Mouse (Mus musculus) adrenal gland, postnatal 14 days (tissue): Measurements from ENCODE around the gene Arhgef15. TPM values are rescaled to one million over a fixed set of nuclear protein-coding genes. Genes with fewer than 3 reads are reported as not detected.
"Not testable (repeated sequence)": the region's sequence is repeated elsewhere in the genome, so short reads cannot be mapped to it uniquely, and the experiment has no call there.

Experiments used
- DNase-seq: peaks from one replicate; pipeline ENCODE4 v3.0.0; 2021; ENCODE audit warnings: mixed read lengths
- total RNA-seq: library from RNA; stranded (reverse); gene quantifications from 2 replicates; pipeline ENCODE4 v1.2.3, GENCODE M21; 2021

Arhgef15 gene
- total RNA-seq, 1 experiment from 2014 or later: 28.7 TPM

- DNase-seq: peak; percentile 77
These were observed 8.6 kb upstream of the Arhgef15 start for GRCm38 (mm10) chr11:68965845-68966244.

GRCm38 (mm10) chr11:68965050-68965449 lies 7.8 kb upstream of the Arhgef15 start:
- DNase-seq: no peak

GRCm38 (mm10) chr11:68963405-68963804 lies 6.1 kb upstream of the Arhgef15 start:
- no peak for DNase-seq

DNA sequence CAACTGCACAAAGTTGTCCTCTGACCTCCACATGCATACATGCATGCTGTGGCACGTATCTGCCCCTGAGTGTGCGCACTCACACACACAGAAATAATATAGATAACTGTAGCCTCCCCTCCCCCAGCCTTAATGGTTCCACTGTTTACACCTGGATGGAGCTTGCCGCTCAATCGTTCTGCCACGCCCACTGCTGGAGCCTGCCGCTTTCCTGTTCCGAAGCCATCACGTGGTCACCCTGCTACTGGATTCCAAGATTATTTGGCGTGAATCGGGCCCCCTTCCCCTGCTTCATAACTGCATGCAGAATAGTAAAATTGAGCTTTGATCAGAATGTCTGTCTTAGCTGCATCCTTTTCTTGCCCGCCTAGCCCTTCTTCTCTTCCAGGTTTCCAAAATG lies 4.9 kb upstream of the Arhgef15 start:
- not testable (repeated sequence) for DNase-seq

DNA sequence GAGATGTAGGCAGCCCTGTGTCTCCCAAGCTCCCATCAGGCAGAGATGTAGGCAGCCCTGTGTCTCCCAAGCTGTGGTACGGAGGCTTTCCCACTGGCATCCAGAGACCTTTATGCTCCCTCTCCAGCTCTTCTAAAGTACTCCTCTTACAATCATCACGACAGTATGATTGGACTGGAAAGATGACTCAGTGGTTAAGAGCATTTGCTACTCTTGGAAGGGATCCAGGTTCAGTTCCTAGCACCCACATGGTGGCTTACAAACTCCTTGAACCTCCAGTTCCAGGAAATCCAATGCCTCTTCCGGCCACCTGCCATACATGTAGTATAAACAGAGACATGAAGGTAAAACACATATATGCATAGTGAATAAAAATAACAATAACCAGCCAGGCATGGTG lies 4.3 kb upstream of the Arhgef15 start:
- DNase-seq: no peak

DNA sequence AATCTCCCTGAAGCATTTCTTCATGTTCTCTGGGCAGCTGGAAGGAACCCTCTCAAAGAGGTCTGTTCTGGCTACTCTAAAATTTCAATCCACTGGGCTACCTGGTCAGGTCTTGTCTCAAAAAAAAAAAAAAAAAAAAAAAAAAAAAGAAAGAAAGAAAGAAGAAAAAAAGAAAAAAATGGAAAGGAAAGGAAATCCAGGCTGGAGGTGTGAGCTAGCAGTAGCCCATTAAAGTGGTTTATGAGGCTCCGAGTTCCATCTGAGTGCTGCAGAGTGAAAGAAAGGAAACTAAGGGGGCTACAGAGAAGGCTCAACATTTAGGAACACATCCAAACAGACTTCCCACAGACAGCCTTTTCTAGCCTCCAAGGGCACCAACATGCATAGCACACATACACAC lies 691 bp upstream of the Arhgef15 start:
- DNase-seq: no peak

GRCm38 (mm10) chr11:68956697-68957096 lies 583 bp downstream of the Arhgef15 start:
- DNase-seq: peak; percentile 40

DNA sequence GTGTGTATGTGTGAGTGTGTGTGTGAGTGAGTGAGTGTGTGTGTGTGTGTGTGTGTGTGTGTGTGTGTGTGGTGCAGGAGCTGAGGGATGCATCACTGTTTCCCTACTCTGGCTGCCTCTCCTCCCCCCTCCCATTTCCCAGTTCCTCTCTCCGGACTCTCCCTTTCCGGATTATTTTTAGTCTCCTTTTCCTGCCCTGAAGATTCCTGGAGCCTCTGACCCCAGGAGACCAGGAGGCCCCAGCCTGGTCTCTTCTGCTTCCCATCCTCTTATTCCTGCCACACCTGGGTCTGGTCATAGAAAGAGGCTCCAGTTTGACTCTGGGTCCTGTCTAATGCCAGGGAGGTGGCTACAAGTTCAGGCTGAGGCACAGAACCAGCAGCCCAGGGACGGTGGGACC lies 1.2 kb downstream of the Arhgef15 start:
- peak; percentile 43 for DNase-seq

GRCm38 (mm10) chr11:68955473-68955872 lies 1.8 kb downstream of the Arhgef15 start:
- no peak for DNase-seq

GRCm38 (mm10) chr11:68954408-68954807 lies 2.9 kb downstream of the Arhgef15 start:
- DNase-seq: no peak

DNA sequence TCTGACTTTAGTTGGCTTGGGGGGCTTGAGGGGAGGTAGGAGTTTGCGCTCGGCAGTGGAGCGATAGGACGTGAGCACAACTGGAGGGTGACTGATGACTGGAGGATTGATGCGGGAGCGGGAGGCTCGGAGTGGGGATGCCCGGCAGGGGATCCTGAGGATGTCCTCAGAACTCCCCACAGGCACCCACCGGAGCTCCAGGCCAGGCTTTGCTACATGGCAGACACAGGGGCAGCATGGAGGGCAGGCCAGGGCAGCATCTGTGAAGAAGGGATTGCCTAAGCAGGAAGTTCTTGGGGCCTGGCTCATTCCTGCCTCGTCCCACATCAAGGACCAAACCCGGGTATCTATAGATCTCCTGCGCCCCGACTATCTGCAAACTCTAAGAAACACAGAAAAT lies 3.4 kb downstream of the Arhgef15 start:
- DNase-seq: no peak

DNA sequence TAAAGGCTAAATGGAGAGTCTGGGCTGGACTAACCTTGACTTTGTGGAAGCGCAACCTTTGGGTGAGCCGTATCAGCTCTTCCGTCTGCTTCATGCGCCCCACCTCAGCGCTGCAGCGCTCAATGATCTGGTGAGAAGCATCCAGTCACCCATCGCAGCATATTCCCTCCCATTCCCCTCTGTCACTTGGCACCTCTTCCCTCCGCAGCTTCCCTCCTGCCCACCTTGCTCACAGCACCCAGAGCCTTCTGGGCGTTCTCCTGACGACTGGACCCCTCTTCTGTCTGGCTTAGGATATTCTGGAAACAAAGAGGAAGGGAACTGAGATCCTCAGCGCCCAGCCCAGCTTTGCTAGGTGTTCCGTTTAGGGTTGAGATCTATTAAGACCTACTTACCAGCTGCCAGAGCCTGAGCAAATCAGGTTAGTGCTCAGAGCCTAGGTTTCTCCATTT lies 9.7 kb downstream of the Arhgef15 start:
- no peak for DNase-seq

DNA sequence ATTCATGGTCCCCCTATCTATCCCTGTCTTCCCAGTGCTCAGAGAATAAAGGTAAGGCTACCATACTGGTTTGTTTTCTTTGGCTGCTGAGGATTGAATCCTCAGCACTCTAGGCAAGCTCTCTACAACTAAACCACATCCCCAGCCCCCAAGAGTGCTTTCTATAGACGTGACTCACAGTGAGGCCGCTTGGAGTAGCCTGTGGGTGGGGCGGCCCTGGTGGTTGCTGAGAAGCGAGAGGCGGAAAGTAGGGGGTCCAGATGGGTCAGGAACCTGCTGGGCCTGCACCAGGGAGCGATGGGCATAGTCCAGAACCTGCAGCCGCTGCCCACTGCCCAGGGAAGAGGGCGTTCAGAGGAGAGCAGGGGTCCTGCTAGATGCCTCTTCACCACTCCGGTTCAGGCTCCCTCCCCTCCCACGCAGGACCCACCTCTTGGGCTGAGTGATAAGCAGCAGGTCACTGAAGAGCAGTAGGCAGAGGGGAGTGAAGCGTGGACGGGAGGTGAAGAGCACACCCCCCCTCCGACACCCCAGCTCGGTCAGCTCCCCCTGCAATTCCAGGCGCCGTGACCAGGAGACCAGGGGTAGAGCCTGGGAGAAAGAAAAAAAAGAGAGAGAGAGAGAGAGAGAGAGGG lies 10.4 kb downstream of the Arhgef15 start:
- DNase-seq: no peak

GRCm38 (mm10) chr11:68946001-68946400 lies 11.3 kb downstream of the Arhgef15 start:
- DNase-seq: no peak

GRCm38 (mm10) chr11:68945245-68945644 lies 12.0 kb downstream of the Arhgef15 start:
- DNase-seq: peak; percentile 41

DNA sequence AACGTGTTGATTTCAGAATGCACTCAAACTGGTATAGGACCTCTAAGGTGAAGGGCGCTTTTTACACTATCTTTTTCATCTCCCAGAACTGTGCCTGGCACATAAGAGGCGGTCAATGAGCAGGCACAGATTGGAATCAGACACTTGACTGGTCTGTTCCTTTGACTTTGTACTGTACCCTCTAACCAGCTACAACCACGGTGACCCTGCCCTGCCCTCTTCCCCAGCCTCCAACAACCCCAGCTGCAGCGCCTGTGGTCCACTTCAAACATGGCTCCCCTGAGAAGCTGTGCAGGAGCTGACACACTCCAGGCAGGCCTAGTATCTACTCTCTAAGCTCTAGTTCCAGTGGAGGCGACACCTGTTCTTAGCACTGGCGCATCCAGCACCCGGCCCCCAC lies 14.5 kb downstream of the Arhgef15 start:
- DNase-seq: no peak

GRCm38 (mm10) chr11:68940516-68940915 lies 16.8 kb downstream of the Arhgef15 start:
- no peak for DNase-seq

DNA sequence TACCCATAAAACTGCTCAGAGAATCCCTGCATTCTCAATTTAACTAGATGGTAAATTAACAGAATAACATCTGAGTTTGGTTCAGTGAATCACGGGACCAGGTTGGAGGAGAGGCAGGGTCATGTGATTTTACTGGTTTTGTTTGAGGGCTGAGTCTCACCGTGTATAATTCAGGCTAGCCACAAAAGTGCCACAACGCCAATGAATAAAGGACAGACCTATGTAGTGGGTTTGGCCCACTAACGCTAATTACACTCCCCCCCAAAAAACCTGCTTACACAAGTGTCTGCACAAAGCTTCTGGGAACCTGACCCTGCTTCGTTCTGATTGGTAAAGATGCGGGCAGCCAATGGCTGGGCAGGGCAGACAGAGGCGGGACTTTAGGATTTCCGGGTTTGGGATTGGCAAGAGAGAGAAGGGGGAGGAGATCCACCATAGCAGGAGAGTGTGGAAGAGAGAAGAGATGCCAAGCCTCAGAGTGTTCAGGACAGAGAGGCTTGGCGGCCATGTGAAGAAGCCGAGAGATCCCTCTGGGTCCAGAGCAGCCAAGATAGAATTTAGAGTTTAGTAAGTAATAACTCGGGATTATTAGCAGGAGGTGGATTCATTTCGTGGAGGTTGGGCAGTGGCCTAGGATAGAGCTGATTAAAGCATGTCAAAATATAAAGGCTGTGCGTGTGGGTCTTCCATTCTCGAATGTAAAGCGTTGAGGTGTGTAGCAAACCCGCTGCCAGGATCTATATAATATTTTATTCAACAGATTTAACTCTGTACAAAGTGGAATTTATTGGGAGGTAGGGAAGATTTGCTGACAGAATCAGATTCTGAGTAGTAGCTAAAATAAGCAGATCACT lies 17.6 kb downstream of the Arhgef15 start:
- DNase-seq: peak; percentile 94

GRCm38 (mm10) chr11:68936951-68937350 lies 20.3 kb downstream of the Arhgef15 start:
- DNase-seq: not testable (repeated sequence)

DNA sequence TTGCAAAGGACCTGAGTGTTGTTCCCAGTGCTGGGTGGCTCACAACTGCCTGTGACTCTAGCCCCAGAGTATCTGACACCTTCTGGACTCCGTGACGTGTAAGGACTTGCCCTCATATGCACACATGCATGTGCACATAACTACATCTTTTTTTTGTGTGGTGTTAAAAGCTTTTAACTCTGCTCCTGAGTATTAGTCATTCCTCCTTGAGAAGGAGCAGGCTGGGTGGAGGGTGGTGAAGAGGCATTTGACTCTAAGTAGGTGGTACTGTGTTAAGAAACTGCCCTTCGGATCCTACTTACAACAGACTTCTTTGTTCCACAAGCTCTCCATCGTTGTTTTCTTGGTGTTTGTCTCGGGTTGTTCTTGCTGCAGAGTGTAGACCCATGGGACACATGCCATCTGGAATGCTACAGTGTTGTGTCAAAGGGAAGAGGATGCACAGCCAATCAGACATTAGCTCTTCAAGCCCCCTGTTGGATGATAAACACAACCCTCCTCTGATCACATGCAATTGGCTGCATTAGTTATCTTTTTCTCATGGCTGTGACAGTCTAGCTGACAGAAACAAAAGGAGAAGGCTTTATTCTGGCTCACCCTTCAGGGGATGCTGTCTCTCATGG lies 23.3 kb downstream of the Arhgef15 start:
- DNase-seq: no peak

DNA sequence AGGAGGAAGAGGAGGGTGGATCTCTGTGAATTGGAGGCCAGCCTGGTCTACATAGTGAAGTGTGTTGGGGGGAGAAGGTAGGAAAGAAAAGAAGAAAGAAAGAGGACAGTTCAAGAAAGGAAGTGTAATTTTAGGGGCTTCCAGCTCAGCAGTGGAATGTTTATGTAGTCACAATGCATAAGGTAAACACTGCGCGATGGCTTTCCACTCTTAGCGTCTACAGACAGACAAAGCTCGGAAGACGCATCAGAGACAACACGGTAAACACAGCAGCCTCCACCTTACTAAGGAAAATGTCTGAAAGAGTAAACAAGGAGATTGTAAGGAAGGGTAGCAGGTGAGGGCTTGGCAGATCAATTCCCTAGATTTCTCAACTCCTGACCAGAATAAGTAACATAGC lies 27.3 kb downstream of the Arhgef15 start:
- DNase-seq: no peak

DNA sequence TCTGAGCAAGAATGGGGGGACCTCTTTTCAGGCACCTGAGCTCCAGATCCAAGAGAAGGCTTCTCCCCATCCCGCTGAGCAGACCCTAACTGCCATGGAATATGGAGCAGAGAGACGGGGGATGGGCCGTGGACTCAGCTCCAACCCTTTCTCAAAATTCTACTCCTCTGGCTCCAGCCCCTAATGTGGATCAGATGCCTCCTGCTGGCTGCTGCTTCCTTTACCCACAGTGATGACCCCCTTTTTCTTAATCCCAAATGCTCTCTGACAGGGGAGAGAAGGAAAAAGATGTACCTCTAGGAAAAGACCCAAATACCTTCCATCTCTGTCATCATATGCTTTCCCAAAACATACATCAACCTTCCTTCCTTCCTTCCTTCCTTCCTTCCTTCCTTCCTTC lies 30.3 kb downstream of the Arhgef15 start, which contains the start of gene Odf4:
TSS of gene Odf4 (minus strand) at position 101 of the 400 bp plus-strand sequence.
- no peak for DNase-seq

DNA sequence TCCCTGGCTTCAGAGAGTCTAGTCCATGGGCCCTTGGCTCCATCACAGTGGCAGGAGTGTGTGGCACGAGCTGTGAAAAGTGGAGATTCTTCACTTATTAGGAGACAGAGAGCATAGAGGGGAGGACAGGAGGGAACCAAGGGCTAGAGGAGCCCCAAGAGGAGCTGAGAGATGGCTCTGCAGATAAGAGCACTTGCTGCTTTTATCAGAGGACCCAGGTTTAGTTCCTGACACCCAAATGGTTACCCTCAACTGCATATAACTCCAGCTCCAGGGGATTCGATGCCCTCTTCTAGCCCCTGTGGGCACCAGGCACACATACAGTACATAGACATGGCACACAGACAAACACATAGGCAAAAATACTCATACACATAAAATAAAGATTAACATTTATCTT lies 32.5 kb downstream of the Arhgef15 start:
- no peak for DNase-seq
